8 mouse cellular contexts compared by ENCODE assay signal in genomic region chr8:117772126-117772525, GRCm38 (mm10). TPM values are rescaled to one million over a fixed set of nuclear protein-coding genes. Genes with fewer than 3 reads are reported as not detected.
DNase-seq lines count a peak whose midpoint lies in the region; ATAC-seq and TF ChIP-seq lines count a peak whose summit lies in the region.
"Had no signal": no experiment of that assay in that cellular context is flagged by ENCODE, and none has a peak within 500 bp of the region (broad histone marks: within the 10 kb centered on the region; RNA-seq: fewer than 3 reads in every experiment).

No protein-coding gene starts in this region.

- no peak overlapping the region for H3K9ac ChIP-seq in CH12.LX (ENCODE audit: insufficient read depth, low read depth)
- H3K9ac ChIP-seq in liver, embryonic 16.5 days (ENCODE audit: low read depth, low read length) = no peak overlapping the region

- TF ChIP-seq EP300 in CH12.LX (IDR thresholded peaks at IDR 0.05; ENCODE audit: low read length) = no peak; the same call in 1 of the 2 replicates

- H3K79me2 ChIP-seq in CH12.LX (replicated peaks; ENCODE audit: control insufficient read depth, extremely low read depth, insufficient read depth, poor library complexity, severe bottlenecking) = no peaks in the 10 kb centered on the region

- dilution Hi-C loops in CH12.LX (cut with MboI; ENCODE audit: extremely low pct_ligation_motif_present, extremely low pct_unique_long_range_greater_than_20kb, low sequenced_read_pairs) = no loop called here

- no peak for DNase-seq in layer of hippocampus, adult 2 months (ENCODE audit: low spot score in 2 of 2)
- DNase-seq in layer of hippocampus, adult 9-10 months (ENCODE audit: low spot score) = no peak
- DNase-seq in CH12.LX (ENCODE audit: extremely low read depth) (peak; percentile 86), WW6 (ENCODE audit: low read depth, low spot score) (peak; percentile 59)
- DNase-seq in thymus, postnatal 14 days = peak; percentile 38

- peak; percentile 81 for TF ChIP-seq CTCF in layer of hippocampus, adult 2 months (conservative IDR thresholded peaks at IDR 0.05)
- TF ChIP-seq CTCF in CH12.LX (conservative IDR thresholded peaks at IDR 0.05 in 1 of 2, IDR thresholded peaks at IDR 0.05 in 1 of 2; ENCODE audit: low read depth in 2 of 2, low read length in 2 of 2) = peak; percentile 86 to 95
- peak; percentile 62; the same call in 1 of the 2 replicates for TF ChIP-seq CTCF in embryonic fibroblast, embryonic 13.5 days (IDR thresholded peaks at IDR 0.05; ENCODE audit: borderline replicate concordance, insufficient read depth, low read length)

- 49% methylated on average over 2 of the region's 2 CpGs for WGBS in liver, embryonic 16.5 days (ENCODE audit: insufficient replicate concordance)

- peak; percentile 42 for ATAC-seq in liver, embryonic 16.5 days (ENCODE audit: low read depth)

- H3K4me3 ChIP-seq in layer of hippocampus, adult 2 months = no peak overlapping the region
- no peak overlapping the region for H3K4me3 ChIP-seq in CH12.LX (replicated peaks in 1 of 3; ENCODE audit: low read depth in 2 of 3, low read length in 2 of 3, poor library complexity in 1 of 3)
- no peak overlapping the region for H3K4me3 ChIP-seq in embryonic fibroblast, embryonic 13.5 days (ENCODE audit: insufficient read depth, low read length)
- H3K4me3 ChIP-seq in liver, embryonic 16.5 days (ENCODE audit: low read depth, low read length) = no peak overlapping the region

- no peaks in the 10 kb centered on the region for H3K27me3 ChIP-seq in CH12.LX (replicated peaks)
- no peaks in the 10 kb centered on the region for H3K27me3 ChIP-seq in liver, embryonic 16.5 days (ENCODE audit: control insufficient read depth, insufficient read depth, low read depth, low read length)

- peaks cover 4 to 23% of the 10 kb centered on the region in 2 experiments for H3K4me1 ChIP-seq in CH12.LX (ENCODE audit: control insufficient read depth in 1 of 2, insufficient read depth in 2 of 2)
- no peaks in the 10 kb centered on the region for H3K4me1 ChIP-seq in embryonic fibroblast, embryonic 13.5 days (ENCODE audit: control insufficient read depth, insufficient read depth, low read length)
- H3K4me1 ChIP-seq in liver, embryonic 16.5 days (ENCODE audit: control insufficient read depth, low read depth, low read length) = peaks cover 16% of the 10 kb centered on the region

- peak; percentile 99 for TF ChIP-seq RAD21 in CH12.LX (IDR thresholded peaks at IDR 0.05; ENCODE audit: low read depth, low read length)

- H3K36me3 ChIP-seq in CH12.LX (replicated peaks in 1 of 2; ENCODE audit: control insufficient read depth in 1 of 2, insufficient read depth in 1 of 2, low read length in 1 of 2) = no peaks in the 10 kb centered on the region
- no peaks in the 10 kb centered on the region for H3K36me3 ChIP-seq in liver, embryonic 16.5 days (ENCODE audit: control insufficient read depth, insufficient read depth)

- in situ Hi-C loops in CH12.LX (cut with MboI; ENCODE audit: low pct_ligation_motif_present, low pct_unique_long_range_greater_than_20kb, low sequenced_read_pairs) = loop anchor here (5.0 kb wide), 1 partner anchor 90 kb away; no protein-coding TSS in a partner anchor

- peak overlapping the region; percentile 33 for H3K4me2 ChIP-seq in CH12.LX (ENCODE audit: insufficient read depth, low read depth, poor library complexity, severe bottlenecking)
- 0 out of 2 replicates have a peak overlapping the region, but pooled peaks have one; percentile 44 for H3K4me2 ChIP-seq in liver, embryonic 16.5 days (ENCODE audit: low read depth, low read length)

- no peak overlapping the region for H3K27ac ChIP-seq in layer of hippocampus, adult 2 months
- H3K27ac ChIP-seq in CH12.LX (ENCODE audit: insufficient read depth, low read depth) = no peak overlapping the region
- H3K27ac ChIP-seq in embryonic fibroblast, embryonic 13.5 days (ENCODE audit: insufficient read depth, low read length) = no peak overlapping the region
- H3K27ac ChIP-seq in liver, embryonic 16.5 days (ENCODE audit: low read length) = peak overlapping the region; percentile 63
- H3K27ac ChIP-seq: macrophage had no signal

- H3K9me3 ChIP-seq in CH12.LX (replicated peaks; ENCODE audit: low read length) = no peaks in the 10 kb centered on the region
- no peaks in the 10 kb centered on the region for H3K9me3 ChIP-seq in liver, embryonic 16.5 days (replicated peaks; ENCODE audit: control insufficient read depth, low read length)

- TF ChIP-seq POLR2A in CH12.LX (IDR thresholded peaks at IDR 0.05; ENCODE audit: low read depth, low read length) = no peak
- TF ChIP-seq POLR2A in embryonic fibroblast, embryonic 13.5 days (IDR thresholded peaks at IDR 0.05; ENCODE audit: low read depth, low read length) = no peak

TF ChIP-seq in CH12.LX, 34 proteins besides CTCF, POLR2A, EP300 and RAD21:
- TF ChIP-seq USF1 (IDR thresholded peaks at IDR 0.05; ENCODE audit: low read depth, low read length) (no peak), ZNF384 (IDR thresholded peaks at IDR 0.05; ENCODE audit: low read depth, low read length) (no peak), ZC3H11A (IDR thresholded peaks at IDR 0.05; ENCODE audit: low read depth, low read length) (peak; percentile 86), KAT2A (IDR thresholded peaks at IDR 0.05; ENCODE audit: insufficient replicate concordance, low read length) (no peak), CHD2 (IDR thresholded peaks at IDR 0.05; ENCODE audit: low read length) (no peak), MEF2A (IDR thresholded peaks at IDR 0.05; ENCODE audit: borderline replicate concordance, low read depth, low read length) (no peak), ELF1 (IDR thresholded peaks at IDR 0.05; ENCODE audit: low read depth, low read length) (no peak), SIN3A (IDR thresholded peaks at IDR 0.05; ENCODE audit: low read length) (peak; percentile 22; the same call in 1 of the 2 replicates), SMC3 (IDR thresholded peaks at IDR 0.05; ENCODE audit: low read depth, low read length) (peak; percentile 95), GABPA (IDR thresholded peaks at IDR 0.05; ENCODE audit: insufficient replicate concordance, low read depth, low read length) (no peak), MXI1 (IDR thresholded peaks at IDR 0.05; ENCODE audit: low read depth, low read length) (no peak), CHD1 (IDR thresholded peaks at IDR 0.05; ENCODE audit: low read depth, low read length) (no peak), RCOR1 (conservative IDR thresholded peaks at IDR 0.05; ENCODE audit: low read depth, low read length) (no peak), TBP (conservative IDR thresholded peaks at IDR 0.05; ENCODE audit: low read depth, low read length) (no peak), JUND (conservative IDR thresholded peaks at IDR 0.05; ENCODE audit: low read depth, low read length) (0 out of 2 replicates have a peak, but pooled peaks have one; percentile 20), NRF1 (IDR thresholded peaks at IDR 0.05; ENCODE audit: low read depth, low read length) (0 out of 2 replicates have a peak, but pooled peaks have one; percentile 10), NELFE (IDR thresholded peaks at IDR 0.05; ENCODE audit: low read depth, low read length) (peak; percentile 29; the same call in 1 of the 2 replicates)

RNA-seq across cellular contexts. Expression of gene Mphosph6, which starts 29.6 kb away (rescaled TPM):
- 10 to 100 TPM; 21.1 to 24.8 TPM for total RNA-seq in layer of hippocampus, adult 2 months (2021)
- total RNA-seq in CH12.LX (2012; rRNA removed) (89.6 and 114 TPM in 2 replicates), CH12.LX (2014; rRNA removed) (225 and 243 TPM in 2 replicates)
- 232 and 241 TPM in 2 replicates for polyA plus RNA-seq in CH12.LX (2012; ENCODE audit: insufficient read length, low read depth)
- 48.9 and 52.4 TPM in 2 replicates for polyA plus RNA-seq in embryonic fibroblast, embryonic 13.5 days (2011; ENCODE audit: insufficient read length, low read depth, missing spikeins)
- polyA plus RNA-seq in liver, embryonic 16.5 days (2015; fragmentation: Nextera tagmentation; extraction: Ambion mirVana) = 21.5 and 23.9 TPM in 2 replicates

Comparison
In these comparisons a context has a peak if more than half of its experiments do, and no peak if none do; other contexts are left out.
1. DNase-seq: peak in CH12.LX (single experiment), WW6 (single experiment) and thymus, postnatal 14 days (single experiment); none in layer of hippocampus, adult 2 months (0 of 2) and layer of hippocampus, adult 9-10 months (single experiment).
2. Peak in every context shown above with its lines, with median percentiles within 50 percentile points of each other: CTCF ChIP-seq.